Mouse (Mus musculus): ENCODE measurements at regions not wholly inside any gene's neighbourhood (a gene's known extent, or its start where the extent isn't known, plus 50 kb on each side); places are given as distances from the start of the nearest gene placed in this dataset.

GRCm38 (mm10) chrX:35791273-35791672 is 97.4 kb upstream of the Dock11 start:
- DNase-seq (ENCODE audit: low spot score): no peak

DNA sequence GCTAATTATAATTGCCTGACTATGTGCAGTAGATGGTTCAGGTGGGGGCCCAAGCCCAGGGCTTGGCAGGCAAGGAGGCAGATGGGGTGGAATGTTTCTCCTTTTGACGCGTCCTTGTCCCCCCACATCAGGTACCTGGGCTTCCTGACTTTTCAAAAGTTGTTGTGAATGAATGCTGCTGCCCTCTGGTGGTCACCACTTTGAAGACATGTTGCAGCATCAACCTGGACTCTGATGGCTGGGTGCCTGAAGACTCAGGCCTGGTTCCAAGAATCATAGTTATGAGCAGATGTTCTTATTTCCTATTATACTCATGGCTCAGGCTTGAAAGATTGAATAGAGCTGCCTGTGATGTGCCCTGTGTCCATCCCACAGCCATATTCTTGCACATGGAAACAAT is 75.4 kb upstream of the Dock11 start:
- DNase-seq (ENCODE audit: low spot score): peak; percentile 6

DNA sequence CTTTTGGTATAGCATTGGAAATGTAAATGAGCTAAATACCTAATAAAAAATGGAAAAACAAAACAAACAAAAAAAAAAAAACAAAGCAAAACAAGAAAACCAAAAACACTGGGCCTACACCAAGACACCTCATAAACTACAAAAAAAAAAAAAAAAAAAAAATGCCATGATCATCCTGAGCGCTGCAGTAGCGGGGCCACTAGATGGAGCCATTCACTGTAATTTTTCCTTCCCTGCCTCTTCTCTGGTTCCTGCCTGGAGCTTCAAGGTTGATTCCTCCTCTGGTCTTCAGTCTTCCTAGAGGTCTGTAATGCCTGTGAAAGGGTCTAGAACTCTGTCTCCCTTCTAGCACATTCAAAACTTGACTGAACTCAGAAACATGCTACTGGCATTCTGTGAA is 54.2 kb upstream of the Dock11 start:
- DNase-seq (ENCODE audit: low spot score): peak; percentile 7

- no peak for DNase-seq (ENCODE audit: low spot score)
Measured at GRCm38 (mm10) chrX:35838064-35838463, 50.6 kb upstream of the Dock11 start.

All from ovary, postnatal 36 days (tissue).